Mouse (Mus musculus): Measurements from ENCODE around the gene Lgi1.

GRCm38 (mm10) chr19:38223905-38224684 lies 40.2 kb upstream of the Lgi1 start, which contains the start of gene Fra10ac1:
- TF ChIP-seq CTCF (IDR thresholded peaks at IDR 0.05; ENCODE audit: extremely low read depth, insufficient read depth, insufficient read length, insufficient replicate concordance) (no peak), POLR2A (IDR thresholded peaks at IDR 0.05; ENCODE audit: low read depth, low read length) (peak; percentile 47)

Data from spleen, adult 2 months (tissue).